Mouse (Mus musculus) stomach, embryonic 16.5 days (tissue): ENCODE results near the gene Fga. TPM values are rescaled to one million over a fixed set of nuclear protein-coding genes. Genes with fewer than 3 reads are reported as not detected.
A peak's percentile ranks its signal among the peaks of the same experiment; 100 is the strongest.

Experiments
- ATAC-seq: fragments of 200-750 bp; cut with Nextera tagmentation; 2 replicates; pipeline ENCODE4 v1.8.0; 2017; ENCODE audit warnings: moderate number of reproducible peaks, moderate TSS enrichment; ENCODE audit not compliant: insufficient read depth, low FRiP score
- H3K27ac ChIP-seq: fragments of 300-500 bp; sonication (generic); 2 replicates; pipeline ENCODE4 v1.5.1; 2014; ENCODE audit warnings: low read length
- H3K27me3 ChIP-seq: fragments of 300-500 bp; sonication (generic); 2 replicates; pipeline ENCODE4 v1.6.1; 2014; ENCODE audit warnings: low read length, control low read depth, mixed read lengths; ENCODE audit not compliant: control insufficient read depth, insufficient read depth
- H3K36me3 ChIP-seq: fragments of 300-500 bp; sonication (generic); 2 replicates; pipeline ENCODE4 v1.6.1; 2014; ENCODE audit warnings: low read length; ENCODE audit not compliant: control insufficient read depth, insufficient read depth
- H3K4me1 ChIP-seq: fragments of 300-500 bp; sonication (generic); 2 replicates; pipeline ENCODE4 v1.6.1; 2014; ENCODE audit warnings: low read length, control low read depth, mixed read lengths; ENCODE audit not compliant: control insufficient read depth, insufficient read depth
- H3K4me2 ChIP-seq: fragments of 300-500 bp; sonication (generic); 2 replicates; pipeline ENCODE4 v1.6.1; 2014; ENCODE audit warnings: low read depth, low read length, mixed read lengths
- H3K4me3 ChIP-seq: fragments of 300-500 bp; sonication (generic); replicated peaks from 2 replicates; pipeline ENCODE4 v1.5.1; 2014; ENCODE audit warnings: mild to moderate bottlenecking, low read length
- H3K9ac ChIP-seq: fragments of 300-500 bp; sonication (generic); 2 replicates; pipeline ENCODE4 v1.6.1; 2014; ENCODE audit warnings: low read length
- H3K9me3 ChIP-seq: fragments of 300-500 bp; sonication (generic); replicated peaks from 2 replicates; pipeline ENCODE4 v1.6.1; 2016; ENCODE audit warnings: low read length, control low read depth; ENCODE audit not compliant: control insufficient read depth
- WGBS: fragments of 180-500 bp; shearing (Covaris S2); extraction: QIAGEN DNeasy Blood & Tissue Kit; methylation state at CpG from one replicate; pipeline ENCODE4 v1.1.7; 2014; 5-methylcytosine and 5-hydroxymethylcytosine counted together
- polyA plus RNA-seq: library from polyadenylated mRNA; unstranded; fragments of >200 nt; fragmentation: Nextera tagmentation; extraction: Ambion mirVana; gene quantifications from 2 replicates; pipeline ENCODE4 v1.2.1, GENCODE M21; 2015

Gene Fga
- polyA plus RNA-seq, result 28.7 and 36.9 TPM in 2 replicates

DNA sequence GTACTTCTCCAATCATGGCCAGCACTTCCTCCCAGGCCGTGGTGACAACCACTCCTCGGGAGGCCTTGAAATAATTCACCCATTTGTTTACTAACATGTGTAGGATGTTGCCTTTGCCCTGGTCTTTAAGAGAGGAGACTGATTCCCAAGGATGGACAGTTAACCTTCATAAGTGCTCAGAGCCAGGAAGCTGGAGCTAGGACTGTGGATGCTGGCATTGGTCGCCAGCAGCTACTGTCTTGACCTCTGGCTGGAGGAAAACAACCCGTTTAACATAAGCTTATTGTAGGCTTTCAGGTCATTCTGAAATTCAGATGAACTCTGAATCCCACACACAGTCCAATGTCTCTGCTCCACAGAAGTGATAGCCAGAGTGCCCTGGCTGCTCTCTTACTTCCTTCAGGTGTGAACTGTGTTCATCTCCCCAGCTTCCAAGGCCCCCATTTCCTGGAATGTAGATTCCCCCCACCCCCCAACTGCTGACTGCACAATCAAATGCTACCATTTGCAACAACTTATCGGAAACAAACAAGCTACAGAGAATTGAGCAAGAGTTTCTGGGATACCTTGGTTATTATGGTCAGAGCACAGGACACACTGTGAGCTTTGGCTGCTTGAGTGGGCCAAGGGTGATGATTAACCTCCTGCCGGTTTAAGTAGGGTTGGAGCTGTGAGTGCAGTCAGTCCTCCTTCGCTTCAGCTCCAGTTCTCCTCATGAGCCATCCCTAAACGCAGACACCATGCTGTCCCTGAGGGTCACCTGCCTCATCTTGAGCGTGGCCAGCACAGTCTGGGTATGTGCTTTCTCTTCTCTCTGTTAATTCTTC, at the start of gene Fga:
Gene Fga (plus strand): TSS at position 602 of the 827 bp plus-strand sequence.
- no peaks in the 10 kb centered on the region for H3K9me3 ChIP-seq
- WGBS, result 67% methylated on average over 9 of the region's 9 CpGs
- no peaks in the 10 kb centered on the region for H3K4me1 ChIP-seq
- H3K4me2 ChIP-seq, result no peak within 1 kb of the TSS
- no peak within 1 kb of the TSS for H3K4me3 ChIP-seq
- no peak within 1 kb of the TSS for H3K27ac ChIP-seq
- no peak within 1 kb of the TSS for H3K9ac ChIP-seq
- ATAC-seq, result no peak
- H3K27me3 ChIP-seq, result no peaks in the 10 kb centered on the region
- no peaks in the 10 kb centered on the region for H3K36me3 ChIP-seq

DNA sequence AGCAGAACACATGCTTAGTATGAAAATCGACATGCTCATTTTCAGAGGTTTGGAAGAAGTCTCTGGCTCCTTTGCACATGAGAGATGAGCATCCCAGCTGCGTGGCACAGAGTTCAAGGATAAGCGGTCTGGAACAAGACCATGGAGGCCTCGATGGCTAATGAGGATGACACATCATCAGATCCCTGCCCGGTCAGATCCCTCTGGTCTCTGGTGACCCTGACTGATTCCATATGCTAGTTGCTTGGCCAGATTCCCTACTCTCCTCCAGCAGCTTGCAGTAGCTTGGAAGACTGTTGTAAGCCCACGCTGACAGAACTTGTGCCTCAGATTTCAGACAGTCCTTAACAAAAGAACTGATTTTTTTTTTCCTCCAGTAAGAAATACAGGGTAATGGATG, 45.1 kb upstream of the Fga start:
- Histone ChIP-seq H3K36me3 (no peaks in the 10 kb centered on the region), H3K27me3 (no peaks in the 10 kb centered on the region), H3K4me2 (no peak overlapping the region), H3K4me3 (no peak overlapping the region), H3K27ac (no peak overlapping the region), H3K9ac (no peak overlapping the region), H3K9me3 (no peaks in the 10 kb centered on the region), H3K4me1 (peaks cover 4% of the 10 kb centered on the region; the same call in 1 of the 2 replicates)
- 43% methylated on average over 6 of the region's 6 CpGs for WGBS
- ATAC-seq, result peak; percentile 72; the same call in 1 of the 2 replicates

DNA sequence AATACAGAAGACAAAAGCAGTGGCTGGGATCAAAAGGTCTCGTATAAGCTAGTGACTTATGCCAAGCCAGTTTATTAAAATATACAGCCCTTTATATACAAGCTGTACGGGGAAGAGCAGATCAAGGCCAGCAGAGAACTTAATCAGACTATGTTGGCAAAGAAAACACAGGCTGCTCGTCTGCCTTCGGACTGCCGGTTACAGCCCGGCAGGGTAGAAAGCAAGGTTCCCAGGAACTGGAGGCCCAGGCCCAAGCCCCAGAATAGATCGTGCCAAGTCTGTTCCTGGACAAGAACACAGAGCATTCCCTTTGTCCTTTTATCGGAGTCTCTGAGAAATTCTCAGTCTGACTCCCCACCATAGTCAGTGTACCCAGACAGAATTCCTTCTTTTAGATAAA, 44.0 kb upstream of the Fga start:
- 57% methylated on average over 8 of the region's 8 CpGs for WGBS
- H3K4me2 ChIP-seq, result no peak overlapping the region
- no peaks in the 10 kb centered on the region for H3K36me3 ChIP-seq
- H3K4me3 ChIP-seq, result no peak overlapping the region
- H3K9me3 ChIP-seq, result no peaks in the 10 kb centered on the region
- peak overlapping the region; percentile 33; the same call in 1 of the 2 replicates for H3K27ac ChIP-seq
- no peak for ATAC-seq
- no peaks in the 10 kb centered on the region for H3K27me3 ChIP-seq
- no peak overlapping the region for H3K9ac ChIP-seq
- H3K4me1 ChIP-seq, result peaks cover 4% of the 10 kb centered on the region; the same call in 1 of the 2 replicates

DNA sequence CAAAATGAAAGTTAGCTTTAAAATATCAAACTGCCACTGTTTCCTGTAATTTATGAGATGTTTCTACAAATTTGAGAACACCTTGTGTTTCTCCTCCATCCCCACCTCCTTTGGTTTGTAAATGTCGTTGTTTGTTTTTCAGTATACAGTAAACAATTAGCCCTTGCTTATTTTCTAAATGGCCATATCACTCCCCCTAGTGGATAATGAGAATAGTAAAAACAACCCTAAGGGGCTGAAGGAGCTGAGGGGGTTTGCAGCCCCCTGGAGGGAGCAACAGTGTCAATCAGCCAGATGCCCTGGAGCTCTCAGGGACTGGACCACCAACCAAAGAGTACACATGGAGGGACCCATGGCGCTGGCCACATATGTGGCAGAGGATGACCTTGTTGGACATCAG, 41.0 kb upstream of the Fga start:
- Histone ChIP-seq H3K9me3 (no peaks in the 10 kb centered on the region), H3K9ac (no peak overlapping the region), H3K27me3 (no peaks in the 10 kb centered on the region), H3K4me3 (no peak overlapping the region), H3K36me3 (no peaks in the 10 kb centered on the region), H3K27ac (no peak overlapping the region), H3K4me2 (no peak overlapping the region), H3K4me1 (peaks cover 4% of the 10 kb centered on the region; the same call in 1 of the 2 replicates)
- no peak for ATAC-seq
- WGBS, result 76% methylated on average over 2 of the region's 2 CpGs

DNA sequence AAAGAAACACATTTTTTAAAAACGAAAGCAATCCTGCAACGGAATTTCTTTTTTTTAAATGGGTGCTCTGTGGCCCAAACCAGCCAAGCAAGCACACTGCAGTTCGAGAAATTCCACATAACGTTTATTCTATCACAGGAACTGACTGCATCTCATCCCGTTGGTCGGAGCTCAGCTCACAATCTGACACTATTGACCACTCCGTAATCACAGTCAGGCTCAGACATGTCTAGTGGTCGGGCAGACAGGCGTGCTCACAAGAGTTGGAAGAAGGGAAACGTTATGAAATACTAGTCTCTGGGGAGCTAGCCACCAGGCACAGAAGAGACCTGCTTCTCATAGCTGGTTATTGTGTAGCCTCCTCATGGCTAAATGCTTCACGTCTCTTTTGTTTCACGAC, 33.9 kb upstream of the Fga start:
- WGBS, result 66% methylated on average over 12 of the region's 12 CpGs
- ATAC-seq, result no peak
- H3K36me3 ChIP-seq, result no peaks in the 10 kb centered on the region

DNA sequence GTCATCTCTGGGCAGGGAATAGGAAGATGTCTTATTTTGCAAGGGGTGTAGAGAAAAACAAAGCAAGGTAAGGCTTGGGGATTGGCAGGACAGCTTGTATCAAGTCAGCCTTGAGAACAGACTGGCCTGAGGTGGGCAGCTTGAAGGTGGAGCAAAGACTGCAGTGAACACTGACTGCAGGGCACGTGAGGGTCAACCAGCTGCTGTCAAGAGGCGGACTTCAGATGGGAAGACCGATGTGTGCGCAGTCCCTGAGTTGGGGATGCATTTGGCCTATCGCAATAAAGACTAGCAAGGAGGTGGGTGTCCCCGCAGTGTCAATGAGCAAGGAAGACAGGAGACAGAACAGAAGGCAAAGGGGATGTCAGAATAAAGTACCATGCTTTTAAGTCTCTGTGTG, 32.9 kb upstream of the Fga start:
- H3K4me2 ChIP-seq, result no peak overlapping the region
- H3K9ac ChIP-seq, result no peak overlapping the region
- no peak overlapping the region for H3K4me3 ChIP-seq
- no peak overlapping the region for H3K27ac ChIP-seq
- no peaks in the 10 kb centered on the region for H3K4me1 ChIP-seq
- peaks cover 3% of the 10 kb centered on the region; the same call in 1 of the 2 replicates for H3K27me3 ChIP-seq
- no peak for ATAC-seq
- 77% methylated on average over 6 of the region's 6 CpGs for whole genome bisulfite sequencing
- H3K9me3 ChIP-seq, result no peaks in the 10 kb centered on the region
- H3K36me3 ChIP-seq, result no peaks in the 10 kb centered on the region

More for the DNA sequence above, 33.9 kb upstream of the Fga start:
- Histone ChIP-seq H3K27ac (no peak overlapping the region), H3K9ac (no peak overlapping the region), H3K4me3 (no peak overlapping the region), H3K9me3 (no peaks in the 10 kb centered on the region), H3K27me3 (peaks cover 3% of the 10 kb centered on the region; the same call in 1 of the 2 replicates), H3K4me2 (no peak overlapping the region), H3K4me1 (no peaks in the 10 kb centered on the region)

DNA sequence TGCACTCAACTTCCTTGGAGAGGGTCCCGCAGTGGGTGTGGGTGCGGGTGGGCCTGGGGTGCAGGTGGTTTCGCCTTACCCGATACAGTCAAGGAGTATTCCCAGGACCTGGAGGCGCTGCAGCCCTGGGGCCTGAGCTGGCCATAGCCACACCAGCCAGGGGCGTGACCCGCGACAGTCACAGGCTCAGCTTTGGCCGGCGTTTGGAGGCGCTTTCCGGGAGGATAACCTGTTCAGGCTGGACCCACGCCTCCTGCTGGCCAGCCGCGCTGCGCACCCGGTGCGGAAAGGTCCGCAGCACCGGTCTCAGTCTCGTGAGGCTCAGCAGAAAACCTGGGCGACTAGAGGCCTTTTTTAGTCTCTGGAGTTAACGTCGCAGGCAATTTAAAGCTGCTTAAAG, 30.5 kb upstream of the Fga start:
- Histone ChIP-seq H3K27ac (no peak overlapping the region), H3K36me3 (no peaks in the 10 kb centered on the region), H3K9ac (0 out of 2 replicates have a peak overlapping the region, but pooled peaks have one; percentile 23), H3K4me2 (peak overlapping the region; percentile 43), H3K27me3 (peaks cover 3% of the 10 kb centered on the region; the same call in 1 of the 2 replicates), H3K4me3 (0 out of 2 replicates have a peak overlapping the region, but pooled peaks have one; percentile 1), H3K4me1 (no peaks in the 10 kb centered on the region), H3K9me3 (no peaks in the 10 kb centered on the region)
- peak; percentile 70; the same call in 1 of the 2 replicates for ATAC-seq
- 4% methylated on average over 24 of the region's 24 CpGs for WGBS

DNA sequence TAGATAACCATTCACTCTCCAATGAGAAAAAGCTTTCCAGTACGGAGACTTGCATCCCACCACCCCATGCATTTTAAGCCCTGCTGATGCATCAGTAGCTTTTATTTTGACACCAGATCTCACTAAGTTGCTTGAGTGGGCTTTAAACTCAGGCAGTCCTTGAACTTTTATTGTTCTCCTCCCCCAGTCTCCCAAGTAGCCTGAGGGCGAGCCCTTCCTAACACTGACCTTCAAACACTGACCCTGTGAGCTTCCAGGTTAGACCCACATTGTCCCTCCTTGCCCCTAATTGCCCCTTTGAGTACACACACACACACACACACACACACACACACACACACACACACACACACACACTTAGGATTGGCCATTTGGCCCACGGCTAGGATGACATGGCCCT, 29.2 kb upstream of the Fga start:
- no peak overlapping the region for H3K4me2 ChIP-seq
- no peak overlapping the region for H3K27ac ChIP-seq
- no peak for ATAC-seq
- 71% methylated on average over 3 of the region's 3 CpGs for WGBS
- peaks cover 3% of the 10 kb centered on the region; the same call in 1 of the 2 replicates for H3K27me3 ChIP-seq
- no peaks in the 10 kb centered on the region for H3K9me3 ChIP-seq
- no peak overlapping the region for H3K9ac ChIP-seq
- no peaks in the 10 kb centered on the region for H3K36me3 ChIP-seq
- no peak overlapping the region for H3K4me3 ChIP-seq
- no peaks in the 10 kb centered on the region for H3K4me1 ChIP-seq

DNA sequence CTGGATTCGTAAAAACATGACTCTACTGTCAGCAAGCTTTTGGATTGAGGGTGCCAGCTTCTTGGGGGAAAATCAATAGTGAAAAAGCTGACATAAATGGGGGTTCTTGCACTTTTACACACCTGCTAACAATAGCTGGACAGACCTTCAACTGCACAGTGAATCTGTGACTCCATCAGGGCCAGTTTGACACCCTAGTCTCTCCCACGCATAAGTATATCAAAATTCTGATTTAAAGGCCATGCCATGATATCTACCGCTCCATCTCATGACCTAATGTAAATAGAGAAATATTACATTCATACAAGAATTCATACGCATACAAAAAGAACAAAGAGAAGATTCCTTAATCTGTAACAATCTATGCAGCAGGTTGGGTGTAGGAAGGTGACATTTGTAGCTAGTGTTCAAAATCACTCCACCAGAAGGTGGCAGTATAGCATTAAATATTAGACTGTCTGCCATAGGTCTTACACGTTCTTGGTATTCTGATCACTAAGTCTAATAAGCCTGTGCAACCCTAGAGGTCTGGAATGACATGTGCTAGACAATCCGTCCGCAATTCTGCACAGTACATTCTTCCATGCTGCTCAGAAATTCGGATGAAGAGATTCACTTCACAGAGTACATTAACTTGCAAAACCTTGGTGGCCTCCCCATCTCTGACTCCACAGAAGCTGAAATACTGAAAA, 27.0 kb upstream of the Fga start:
- WGBS, result 28% methylated on average over 8 of the region's 8 CpGs
- Histone ChIP-seq H3K27me3 (no peaks in the 10 kb centered on the region), H3K9me3 (no peaks in the 10 kb centered on the region), H3K27ac (no peak overlapping the region), H3K4me1 (no peaks in the 10 kb centered on the region), H3K4me3 (no peak overlapping the region), H3K4me2 (no peak overlapping the region), H3K9ac (no peak overlapping the region), H3K36me3 (no peaks in the 10 kb centered on the region)
- ATAC-seq, result peak; percentile 77; the same call in 1 of the 2 replicates
